Mouse (Mus musculus) limb, embryonic 12.5 days (tissue): ENCODE measurements around the gene Snrpg. TPM values are rescaled to one million over a fixed set of nuclear protein-coding genes. Genes with fewer than 3 reads are reported as not detected.
"Not testable (repeated sequence)": the region's sequence is repeated elsewhere in the genome, so short reads cannot be mapped to it uniquely, and the experiment has no call there.

Experiments used
- ATAC-seq: fragments of 200-750 bp; cut with Nextera tagmentation; 2 replicates; pipeline ENCODE4 v1.8.0; 2017; ENCODE audit warnings: low read depth, moderate TSS enrichment; ENCODE audit not compliant: insufficient number of reproducible peaks, insufficient read depth, low FRiP score, low TSS enrichment
- H3K27ac ChIP-seq: fragments of 300-500 bp; sonication (generic); 2 replicates; pipeline ENCODE4 v1.5.1; 2016; ENCODE audit warnings: mild to moderate bottlenecking, moderate library complexity
- H3K27me3 ChIP-seq: fragments of 300-500 bp; sonication (generic); 2 replicates; pipeline ENCODE4 v1.6.1; 2016; ENCODE audit warnings: mild to moderate bottlenecking, moderate library complexity
- H3K36me3 ChIP-seq: fragments of 300-500 bp; sonication (generic); 2 replicates; pipeline ENCODE4 v1.6.1; 2016; ENCODE audit warnings: mild to moderate bottlenecking, moderate library complexity
- H3K4me1 ChIP-seq: fragments of 300-500 bp; sonication (generic); replicated peaks from 2 replicates; pipeline ENCODE4 v1.6.1; 2016
- H3K4me2 ChIP-seq: fragments of 300-500 bp; sonication (generic); 2 replicates; pipeline ENCODE4 v1.6.1; 2016; ENCODE audit warnings: mild to moderate bottlenecking, moderate library complexity
- H3K4me3 ChIP-seq: fragments of 300-500 bp; sonication (generic); replicated peaks from 2 replicates; pipeline ENCODE4 v1.5.1; 2016; ENCODE audit warnings: mild to moderate bottlenecking
- H3K9ac ChIP-seq: fragments of 300-500 bp; sonication (generic); replicated peaks from 2 replicates; pipeline ENCODE4 v1.6.1; 2016; ENCODE audit warnings: mild to moderate bottlenecking, moderate library complexity
- H3K9me3 ChIP-seq: fragments of 300-500 bp; sonication (generic); 2 replicates; pipeline ENCODE4 v1.6.1; 2016; ENCODE audit warnings: mild to moderate bottlenecking, moderate library complexity
- WGBS: fragments of 180-500 bp; shearing (Covaris S2); methylation state at CpG from one replicate; pipeline ENCODE4 v1.1.7; 2016; 5-methylcytosine and 5-hydroxymethylcytosine counted together
- polyA plus RNA-seq: library from polyadenylated mRNA; unstranded; fragments of >200 nt; fragmentation: Nextera tagmentation; extraction: Ambion mirVana; gene quantifications from 2 replicates; pipeline ENCODE4 v1.2.1, GENCODE M21; 2016

Gene Snrpg
- polyA plus RNA-seq, 1 experiment from 2014 or later = 790 TPM

DNA sequence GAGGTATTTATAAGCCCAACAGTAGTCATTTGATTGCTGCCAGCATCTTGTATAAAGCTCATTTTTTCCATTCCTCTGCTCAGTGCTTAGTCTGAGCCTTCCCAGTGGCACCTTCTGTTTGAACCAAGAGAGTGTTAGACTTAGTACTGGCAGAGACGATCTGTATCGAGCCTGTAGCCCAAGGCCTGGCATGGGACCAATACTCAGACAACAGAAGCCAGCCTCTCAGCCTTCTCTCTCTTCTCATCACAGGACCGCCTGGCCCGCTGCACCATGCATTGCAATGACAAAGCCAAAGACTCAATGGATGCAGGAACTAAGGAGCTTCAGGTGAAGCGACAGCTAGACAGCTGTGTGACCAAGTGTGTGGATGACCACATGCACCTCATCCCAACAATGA is 2.6 kb upstream of the Snrpg start:
- ATAC-seq = no peak
- Histone ChIP-seq H3K4me3 (no peak overlapping the region), H3K4me1 (peaks cover 27% of the 10 kb centered on the region), H3K4me2 (no peak overlapping the region), H3K27ac (no peak overlapping the region), H3K9me3 (no peaks in the 10 kb centered on the region), H3K27me3 (no peaks in the 10 kb centered on the region), H3K36me3 (peaks cover 24% of the 10 kb centered on the region), H3K9ac (no peak overlapping the region)
- 94% methylated on average over 5 of the region's 5 CpGs for WGBS

DNA sequence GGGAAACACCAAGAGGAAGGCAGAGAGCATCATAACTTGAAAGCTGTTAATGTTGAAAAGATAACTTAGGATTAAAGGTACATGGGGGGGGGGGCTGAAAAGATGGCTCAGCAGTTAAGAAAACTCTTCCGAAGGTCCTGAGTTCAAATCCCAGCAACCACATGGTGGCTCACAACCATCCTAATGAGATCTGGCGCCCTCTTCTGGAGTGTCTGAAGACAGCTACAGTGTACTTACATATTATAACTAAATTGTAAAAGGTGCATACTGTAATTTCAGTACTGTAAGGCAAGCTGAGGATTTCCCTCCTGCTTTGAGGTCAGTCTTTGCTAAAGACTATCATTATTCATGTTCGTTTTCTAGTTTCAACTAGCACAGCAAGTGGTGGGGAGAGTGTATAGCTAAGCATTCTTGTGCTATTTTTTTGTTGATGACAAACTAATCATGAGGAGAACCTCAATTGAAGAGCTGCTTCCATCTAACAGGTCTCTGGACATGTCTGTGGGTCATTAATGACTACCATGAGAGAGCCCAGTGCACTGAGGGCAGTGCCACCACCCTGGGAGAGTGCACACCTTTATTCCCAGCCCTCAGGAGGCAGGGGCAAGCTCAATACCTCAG is 901 bp upstream of the Snrpg start:
- Histone ChIP-seq H3K4me3 (peak overlapping the region; percentile 72; the same call in 1 of the 2 replicates), H3K4me1 (peaks cover 28% of the 10 kb centered on the region), H3K27me3 (no peaks in the 10 kb centered on the region), H3K4me2 (peak overlapping the region; percentile 67), H3K36me3 (peaks cover 29% of the 10 kb centered on the region), H3K27ac (peak overlapping the region; percentile 91), H3K9me3 (no peaks in the 10 kb centered on the region), H3K9ac (peak overlapping the region; percentile 80)
- ATAC-seq = no peak
- 62% methylated on average over 3 of the region's 3 CpGs for WGBS

DNA sequence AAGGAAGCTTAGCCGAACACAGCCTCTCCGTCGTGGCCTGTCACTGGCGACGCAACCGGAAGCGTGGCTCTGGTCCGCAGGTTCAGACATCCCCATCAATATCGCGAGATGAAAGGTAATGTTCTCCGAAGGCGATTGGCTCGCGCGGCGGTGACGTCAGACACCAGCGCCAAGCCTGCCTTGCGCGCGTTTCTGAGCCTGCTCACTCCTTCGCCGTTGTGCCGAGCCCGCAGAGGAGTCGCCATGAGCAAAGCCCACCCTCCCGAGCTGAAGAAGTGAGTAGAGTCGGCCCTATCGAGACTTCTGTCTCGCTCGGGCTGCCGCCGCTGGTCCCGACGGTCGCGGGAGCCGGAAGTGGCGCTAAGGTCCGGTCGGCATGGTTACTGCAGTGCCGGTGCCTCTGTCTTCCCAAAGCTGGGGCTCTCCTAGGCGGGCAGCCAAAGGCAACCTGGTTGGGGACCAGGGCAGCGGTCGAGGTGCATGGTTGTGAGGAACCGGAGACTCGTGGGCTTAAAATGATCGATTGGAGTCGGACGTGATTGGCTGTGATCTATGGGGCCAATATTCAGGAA is 322 bp downstream of the Snrpg start:
- ATAC-seq = peak; percentile 93
- Histone ChIP-seq H3K4me3 (peak overlapping the region; percentile 72), H3K9me3 (no peaks in the 10 kb centered on the region), H3K4me1 (peaks cover 24% of the 10 kb centered on the region), H3K27me3 (no peaks in the 10 kb centered on the region), H3K4me2 (peak overlapping the region; percentile 92), H3K9ac (peak overlapping the region; percentile 80), H3K27ac (peak overlapping the region; percentile 91), H3K36me3 (peaks cover 40% of the 10 kb centered on the region)
- under 1% methylated on average over 50 of the region's 50 CpGs for WGBS

DNA sequence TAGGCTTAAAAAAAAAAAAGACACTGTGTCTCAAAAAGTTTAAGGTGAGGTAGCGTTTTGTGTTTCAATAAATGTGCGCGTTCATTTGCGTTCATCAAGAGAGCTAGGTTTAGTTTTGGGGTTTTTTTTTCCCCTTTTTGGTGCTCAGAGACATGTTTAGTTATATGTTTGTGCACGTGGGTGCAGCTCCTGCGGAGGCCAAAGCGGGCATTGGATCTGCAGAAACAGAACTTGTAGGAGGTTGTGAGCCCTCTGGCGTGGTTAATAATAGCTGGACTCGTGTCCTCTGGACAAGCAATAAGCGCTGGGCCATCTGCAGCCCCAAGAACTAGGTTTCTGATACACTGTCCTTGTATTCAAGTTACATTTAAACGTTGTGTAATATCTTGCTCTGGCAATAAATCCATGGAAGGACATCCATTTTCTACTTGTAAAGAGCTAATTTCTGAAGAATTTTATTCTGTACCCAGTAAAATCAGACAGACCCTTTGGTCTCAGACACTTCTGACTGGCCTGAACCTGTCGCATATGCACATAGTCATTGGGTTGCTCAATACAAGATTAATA is 929 bp downstream of the Snrpg start:
- no peak for ATAC-seq
- Histone ChIP-seq H3K36me3 (peaks cover 46% of the 10 kb centered on the region), H3K27ac (peak overlapping the region; percentile 90; the same call in 1 of the 2 replicates), H3K27me3 (no peaks in the 10 kb centered on the region), H3K9ac (peak overlapping the region; percentile 80), H3K9me3 (no peaks in the 10 kb centered on the region), H3K4me1 (peaks cover 21% of the 10 kb centered on the region), H3K4me3 (peak overlapping the region; percentile 72), H3K4me2 (peak overlapping the region; percentile 92)
- WGBS = 2% methylated on average over 12 of the region's 12 CpGs

DNA sequence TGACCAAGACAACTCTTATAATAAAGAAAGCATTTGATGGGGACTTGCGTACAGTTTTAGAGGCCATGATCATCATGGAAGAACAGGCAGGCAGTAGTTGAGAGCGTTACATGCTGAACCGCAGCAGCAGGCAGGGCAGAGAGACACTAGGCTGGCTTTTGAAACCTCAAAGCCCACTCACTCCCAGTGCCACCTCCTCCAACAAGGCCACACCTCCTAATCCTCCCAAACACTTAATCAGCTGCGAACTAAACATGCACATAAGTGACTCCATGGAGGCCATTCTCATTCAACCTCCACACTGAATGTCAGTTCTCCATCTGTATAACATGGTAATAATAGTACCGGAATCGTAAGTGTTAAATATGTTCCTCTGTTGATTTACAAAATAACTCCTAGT is 2.5 kb downstream of the Snrpg start:
- H3K4me3 ChIP-seq = no peak overlapping the region
- WGBS = 95% methylated on average over 6 of the region's 6 CpGs
- H3K4me1 ChIP-seq = peaks cover 21% of the 10 kb centered on the region
- no peak for ATAC-seq
- no peaks in the 10 kb centered on the region for H3K9me3 ChIP-seq
- no peaks in the 10 kb centered on the region for H3K27me3 ChIP-seq
- H3K27ac ChIP-seq = no peak overlapping the region
- H3K4me2 ChIP-seq = no peak overlapping the region
- H3K9ac ChIP-seq = no peak overlapping the region
- H3K36me3 ChIP-seq = peaks cover 49% of the 10 kb centered on the region

DNA sequence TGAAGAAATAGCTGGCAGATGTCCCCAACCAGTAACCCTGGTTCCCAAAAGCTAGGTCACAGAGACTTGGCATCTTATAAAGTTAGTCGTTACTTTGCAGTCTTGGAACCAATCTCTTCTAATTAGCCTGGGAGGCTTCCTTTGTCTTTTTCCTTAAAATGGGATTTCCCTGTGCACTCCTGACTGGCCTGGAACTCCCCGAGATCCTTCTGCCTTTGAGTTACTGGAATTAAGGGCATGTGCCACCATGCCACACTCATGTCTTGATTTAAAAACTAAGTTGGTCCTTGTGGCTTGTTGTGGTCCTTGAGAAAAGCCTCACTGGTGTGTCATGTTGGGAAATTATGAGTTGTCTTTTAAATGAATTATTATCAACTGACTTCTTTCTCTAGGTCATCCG is 7.2 kb downstream of the Snrpg start:
- 92% methylated on average over 3 of the region's 3 CpGs for WGBS
- H3K27me3 ChIP-seq = no peaks in the 10 kb centered on the region
- H3K4me2 ChIP-seq = no peak overlapping the region
- no peak overlapping the region for H3K4me3 ChIP-seq
- H3K4me1 ChIP-seq = 0 out of 2 replicates have a peak, but pooled peaks cover 3% of the 10 kb centered on the region
- no peaks in the 10 kb centered on the region for H3K9me3 ChIP-seq
- no peak overlapping the region for H3K27ac ChIP-seq
- peaks cover 57% of the 10 kb centered on the region for H3K36me3 ChIP-seq
- H3K9ac ChIP-seq = no peak overlapping the region
- no peak for ATAC-seq

DNA sequence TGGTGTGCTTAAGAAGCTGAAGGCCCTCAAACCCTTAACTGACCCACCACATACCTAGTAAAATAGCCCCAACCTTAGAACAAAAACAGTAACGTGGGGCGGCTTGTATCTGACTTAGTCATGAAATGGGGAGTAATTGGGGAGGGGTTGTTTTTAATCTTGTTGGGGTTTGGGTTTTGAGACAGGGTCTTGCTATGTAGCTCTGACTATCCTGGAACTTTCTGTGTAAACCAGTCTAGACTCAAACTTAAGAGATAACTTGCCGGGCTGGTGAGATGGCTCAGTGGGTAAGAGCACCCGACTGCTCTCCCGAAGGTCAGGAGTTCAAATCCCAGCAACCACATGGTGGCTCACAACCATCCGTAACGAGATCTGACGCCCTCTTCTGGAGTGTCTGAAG is 9.0 kb downstream of the Snrpg start:
- 75% methylated on average over 8 of the region's 8 CpGs for WGBS
- not testable (repeated sequence) for H3K9ac ChIP-seq, H3K4me3 ChIP-seq, H3K9me3 ChIP-seq, H3K27ac ChIP-seq, H3K4me1 ChIP-seq, ATAC-seq, H3K27me3 ChIP-seq, H3K4me2 ChIP-seq
- peaks cover 54% of the 10 kb centered on the region for H3K36me3 ChIP-seq

DNA sequence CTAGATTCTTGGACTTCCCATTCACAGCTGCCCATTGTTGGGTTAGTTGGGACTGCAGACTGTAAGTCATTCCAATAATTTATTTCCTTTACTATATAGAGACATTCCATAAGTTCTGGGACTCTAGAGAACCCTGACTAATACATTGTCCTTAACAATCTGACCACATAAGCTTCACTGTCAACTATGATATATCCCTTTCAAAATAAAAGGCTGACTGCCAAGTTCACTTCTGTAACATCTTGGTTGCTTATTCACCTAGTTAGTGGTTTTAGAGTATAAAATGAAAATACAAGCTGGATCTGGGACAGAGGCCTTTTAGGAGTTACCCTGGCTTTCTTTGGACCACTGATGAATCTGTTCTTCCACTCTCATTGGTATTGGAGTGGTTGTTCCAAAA is 11.4 kb downstream of the Snrpg start:
- no peak for ATAC-seq
- no peaks in the 10 kb centered on the region for H3K9me3 ChIP-seq
- no peak overlapping the region for H3K27ac ChIP-seq
- peaks cover 51% of the 10 kb centered on the region for H3K36me3 ChIP-seq
- no peaks in the 10 kb centered on the region for H3K27me3 ChIP-seq
- no peak overlapping the region for H3K4me2 ChIP-seq
- H3K4me3 ChIP-seq = no peak overlapping the region
- H3K4me1 ChIP-seq = 0 out of 2 replicates have a peak, but pooled peaks cover 2% of the 10 kb centered on the region
- no peak overlapping the region for H3K9ac ChIP-seq

DNA sequence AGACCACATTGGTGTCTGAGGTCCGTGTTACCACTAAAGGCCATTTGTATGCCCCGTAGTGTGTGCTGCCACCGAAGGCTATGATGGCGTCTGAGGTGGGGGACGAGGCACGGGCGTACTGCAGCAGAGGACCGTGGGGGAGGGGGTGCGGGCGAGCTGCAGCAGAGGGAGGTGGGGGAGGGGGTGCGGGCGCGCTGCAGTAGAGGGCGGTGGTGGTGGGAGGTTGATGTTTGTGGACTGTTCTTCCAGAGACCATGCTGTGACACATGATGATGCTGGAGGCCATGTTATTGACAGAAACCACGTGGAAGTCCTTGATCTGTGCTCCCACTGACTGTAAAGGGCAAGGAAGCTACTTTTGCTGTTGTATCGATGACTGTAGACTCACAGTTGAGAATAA is 12.3 kb downstream of the Snrpg start:
- H3K4me2 ChIP-seq = no peak overlapping the region
- H3K27ac ChIP-seq = no peak overlapping the region
- no peak for ATAC-seq
- H3K36me3 ChIP-seq = peaks cover 51% of the 10 kb centered on the region
- H3K4me3 ChIP-seq = no peak overlapping the region
- WGBS = 52% methylated on average over 16 of the region's 16 CpGs
- 0 out of 2 replicates have a peak, but pooled peaks cover 2% of the 10 kb centered on the region for H3K4me1 ChIP-seq
- no peaks in the 10 kb centered on the region for H3K9me3 ChIP-seq
- no peaks in the 10 kb centered on the region for H3K27me3 ChIP-seq
- H3K9ac ChIP-seq = no peak overlapping the region

DNA sequence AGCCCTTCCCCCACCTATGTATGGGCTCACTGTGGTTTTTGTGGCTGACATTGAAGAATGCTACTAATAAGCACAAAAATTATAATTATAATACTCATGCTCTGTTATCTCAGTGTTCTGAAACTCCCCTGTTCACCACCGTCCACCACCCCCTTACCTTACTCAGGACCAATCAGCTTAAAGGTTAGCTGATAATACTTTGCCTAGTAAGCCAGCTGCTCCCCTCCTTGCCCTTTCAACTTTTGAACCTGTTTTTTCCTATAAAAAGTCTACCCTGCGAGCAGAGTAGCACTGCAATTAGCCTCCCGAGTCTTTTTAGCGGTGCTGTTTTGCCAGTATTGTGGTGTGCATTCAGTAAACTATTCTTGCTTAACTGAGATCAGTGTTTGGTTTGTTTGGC is 13.6 kb downstream of the Snrpg start:
- Histone ChIP-seq H3K27ac (no peak overlapping the region), H3K4me2 (no peak overlapping the region), H3K27me3 (no peaks in the 10 kb centered on the region), H3K9ac (no peak overlapping the region), H3K9me3 (no peaks in the 10 kb centered on the region), H3K36me3 (peaks cover 51% of the 10 kb centered on the region), H3K4me1 (0 out of 2 replicates have a peak, but pooled peaks cover 2% of the 10 kb centered on the region), H3K4me3 (no peak overlapping the region)
- ATAC-seq = no peak
- 62% methylated on average over 4 of the region's 4 CpGs for WGBS

DNA sequence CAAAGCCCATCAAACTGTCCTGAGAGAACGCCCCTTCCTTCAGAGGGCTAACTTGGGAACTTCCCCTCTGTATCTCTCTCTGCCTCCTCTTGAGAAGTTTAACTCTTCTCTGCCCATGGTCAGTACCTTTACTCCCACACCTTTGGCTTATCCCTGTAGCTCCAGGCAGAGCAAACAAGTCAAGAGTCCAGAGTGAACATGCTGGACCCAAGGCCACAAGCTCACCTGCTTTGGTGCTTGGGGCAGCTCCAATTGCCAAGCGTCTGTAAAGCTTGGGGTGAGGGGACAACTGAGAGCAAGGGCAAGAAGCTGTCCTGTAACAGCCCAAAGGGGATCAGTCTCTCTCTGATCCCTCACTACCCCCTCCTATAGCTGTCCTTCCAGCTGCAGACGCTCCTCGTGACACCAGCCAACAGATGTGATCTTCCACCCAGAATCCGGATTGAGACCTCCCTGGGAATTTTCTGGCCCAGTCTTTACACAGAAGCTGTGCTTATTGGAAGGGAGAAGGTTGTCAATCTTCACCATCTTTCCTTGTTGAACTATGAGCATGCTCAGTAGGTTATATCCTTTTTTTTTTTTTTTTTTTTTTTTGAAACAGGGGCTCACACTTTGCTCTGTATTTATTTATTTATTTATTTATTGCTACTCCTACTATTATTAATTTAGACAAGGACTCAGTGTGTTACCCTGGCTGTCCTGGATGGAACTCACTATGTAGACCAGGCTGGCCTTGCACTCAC is 14.4 kb downstream of the Snrpg start:
- no peak for ATAC-seq
- peaks cover 55% of the 10 kb centered on the region for H3K36me3 ChIP-seq

More for the DNA sequence above, 14.4 kb downstream of the Snrpg start:
- 89% methylated on average over 5 of the region's 5 CpGs for WGBS
- no peaks in the 10 kb centered on the region for H3K9me3 ChIP-seq
- no peaks in the 10 kb centered on the region for H3K27me3 ChIP-seq
- 0 out of 2 replicates have a peak, but pooled peaks cover 2% of the 10 kb centered on the region for H3K4me1 ChIP-seq
- no peak overlapping the region for H3K4me2 ChIP-seq
- no peak overlapping the region for H3K27ac ChIP-seq
- H3K9ac ChIP-seq = no peak overlapping the region
- no peak overlapping the region for H3K4me3 ChIP-seq
